Mouse (Mus musculus) mesoderm, embryonic 11.5 days (tissue): Measurements from ENCODE around the gene Bicra.

Experiments used
- DNase-seq: peaks from one replicate; pipeline ENCODE4 v3.0.0-alpha.2; 2012; ENCODE audit warnings: low read depth, low spot score

The Bicra gene

GRCm38 (mm10) chr7:16014521-16015175 is 33.1 kb downstream of the Bicra start:
- DNase-seq = no peak

GRCm38 (mm10) chr7:16013722-16014275 is 33.9 kb downstream of the Bicra start:
- no peak for DNase-seq

GRCm38 (mm10) chr7:16012576-16013263 is 35.0 kb downstream of the Bicra start:
- DNase-seq = peak; percentile 16

- no peak for DNase-seq
These were observed 36.2 kb downstream of the Bicra start for GRCm38 (mm10) chr7:16011418-16012085.

- no peak for DNase-seq
These were observed 37.1 kb downstream of the Bicra start for GRCm38 (mm10) chr7:16010649-16011048.

- no peak for DNase-seq
These were observed 38.1 kb downstream of the Bicra start for GRCm38 (mm10) chr7:16009636-16010035.

- no peak for DNase-seq
These were observed 42.7 kb downstream of the Bicra start for GRCm38 (mm10) chr7:16005020-16005419.

GRCm38 (mm10) chr7:16004177-16004856 is 43.4 kb downstream of the Bicra start:
- DNase-seq = peak; percentile 45

- no peak for DNase-seq
These were observed 44.7 kb downstream of the Bicra start for GRCm38 (mm10) chr7:16003032-16003431.

GRCm38 (mm10) chr7:16002171-16002570 is 45.5 kb downstream of the Bicra start:
- DNase-seq = no peak

- DNase-seq = no peak
These were observed 46.0 kb downstream of the Bicra start for GRCm38 (mm10) chr7:16001691-16002090.

GRCm38 (mm10) chr7:15993789-15994188 is 53.9 kb downstream of the Bicra start:
- DNase-seq = no peak

- no peak for DNase-seq
These were observed 54.6 kb downstream of the Bicra start for GRCm38 (mm10) chr7:15993152-15993551.

- no peak for DNase-seq
These were observed 56.0 kb downstream of the Bicra start for GRCm38 (mm10) chr7:15991764-15992163.

GRCm38 (mm10) chr7:15987661-15988356 is 59.9 kb downstream of the Bicra start:
- DNase-seq = no peak

- DNase-seq = peak; percentile 42
These were observed 64.9 kb downstream of the Bicra start for GRCm38 (mm10) chr7:15982729-15983407.

- DNase-seq = no peak
These were observed 66.2 kb downstream of the Bicra start for GRCm38 (mm10) chr7:15981538-15981937.

- DNase-seq = no peak
These were observed 67.5 kb downstream of the Bicra start for GRCm38 (mm10) chr7:15980246-15980645.

GRCm38 (mm10) chr7:15975904-15976303 is 71.8 kb downstream of the Bicra start:
- peak; percentile 57 for DNase-seq

- no peak for DNase-seq
These were observed 72.3 kb downstream of the Bicra start for GRCm38 (mm10) chr7:15975451-15975850.

GRCm38 (mm10) chr7:15974712-15975111 is 73.0 kb downstream of the Bicra start:
- DNase-seq = peak; percentile 63
